Mouse (Mus musculus) small intestine, adult 2 months (tissue): ENCODE measurements at regions not wholly inside any gene's neighbourhood (a gene's known extent, or its start where the extent isn't known, plus 50 kb on each side); places are given as distances from the start of the nearest gene placed in this dataset.

Experiments
- H3K27ac ChIP-seq: fragments of 200-500 bp; 2 replicates; pipeline ENCODE4 v1.5.1; 2012; ENCODE audit warnings: low read depth, low read length, control low read depth, inconsistent platforms; ENCODE audit not compliant: insufficient read depth
- H3K27me3 ChIP-seq: fragments of 200-500 bp; 2 replicates; pipeline ENCODE4 v1.6.1; 2012; ENCODE audit warnings: mild to moderate bottlenecking, moderate library complexity, low read length, inconsistent platforms; ENCODE audit not compliant: control insufficient read depth, insufficient read depth
- H3K36me3 ChIP-seq: fragments of 200-500 bp; 2 replicates; pipeline ENCODE4 v1.6.1; 2012; ENCODE audit warnings: mild to moderate bottlenecking, low read length, control low read depth, inconsistent platforms; ENCODE audit not compliant: control insufficient read depth, insufficient read depth
- H3K4me1 ChIP-seq: fragments of 200-500 bp; 2 replicates; pipeline ENCODE4 v1.6.1; 2012; ENCODE audit warnings: low read length, inconsistent platforms, mixed read lengths; ENCODE audit not compliant: control insufficient read depth, insufficient read depth, insufficient read length
- H3K4me3 ChIP-seq: fragments of 200-500 bp; 2 replicates; pipeline ENCODE4 v1.5.1; 2012; ENCODE audit warnings: low read depth, mild to moderate bottlenecking, control low read depth, inconsistent platforms, low read length, moderate library complexity
- CTCF ChIP-seq: fragments of 200-500 bp; IDR thresholded peaks from 2 replicates; pipeline ENCODE4 v1.5.1; 2012; ENCODE audit warnings: low read depth, mild to moderate bottlenecking, control low read depth, inconsistent platforms, low read length, moderate library complexity, mixed read lengths; ENCODE audit not compliant: insufficient replicate concordance, insufficient read length; ENCODE audit errors: extremely low read depth
- POLR2A ChIP-seq: fragments of 200-500 bp; IDR thresholded peaks from 2 replicates; pipeline ENCODE4 v1.6.1; 2012; ENCODE audit warnings: low read depth, mild to moderate bottlenecking, control low read depth, inconsistent platforms, low read length, moderate library complexity
- WGBS: fragments of 180-500 bp; shearing (Covaris S2); methylation state at CpG from one replicate; pipeline ENCODE4 v1.1.7; 2018; 5-methylcytosine and 5-hydroxymethylcytosine counted together

GRCm38 (mm10) chr6:49670991-49671390 is 151.5 kb upstream of the Npy start:
- Histone ChIP-seq H3K4me3 (no peak overlapping the region), H3K36me3 (no peaks in the 10 kb centered on the region), H3K4me1 (no peaks in the 10 kb centered on the region), H3K27ac (no peak overlapping the region), H3K27me3 (no peaks in the 10 kb centered on the region)
- TF ChIP-seq CTCF (no peak), POLR2A (no peak)
- 76% methylated on average over 5 of the region's 5 CpGs for WGBS

- TF ChIP-seq CTCF (no peak), POLR2A (no peak)
- no peak overlapping the region for H3K27ac ChIP-seq
- no peaks in the 10 kb centered on the region for H3K4me1 ChIP-seq
- H3K27me3 ChIP-seq: no peaks in the 10 kb centered on the region
- no peaks in the 10 kb centered on the region for H3K36me3 ChIP-seq
- WGBS: 69% methylated on average over 2 of the region's 2 CpGs
- no peak overlapping the region for H3K4me3 ChIP-seq
Measured at GRCm38 (mm10) chr6:49671912-49672311, 150.6 kb upstream of the Npy start.

- Histone ChIP-seq H3K27me3 (no peaks in the 10 kb centered on the region), H3K27ac (no peak overlapping the region), H3K4me3 (no peak overlapping the region), H3K4me1 (no peaks in the 10 kb centered on the region), H3K36me3 (no peaks in the 10 kb centered on the region)
- TF ChIP-seq POLR2A (no peak), CTCF (no peak)
- 74% methylated on average over 4 of the region's 4 CpGs for WGBS
Measured at GRCm38 (mm10) chr6:49686776-49687175, 135.7 kb upstream of the Npy start.

- no peak overlapping the region for H3K4me3 ChIP-seq
- WGBS: 40% methylated on average over 6 of the region's 6 CpGs
- H3K4me1 ChIP-seq: no peaks in the 10 kb centered on the region
- no peaks in the 10 kb centered on the region for H3K27me3 ChIP-seq
- H3K27ac ChIP-seq: no peak overlapping the region
- no peaks in the 10 kb centered on the region for H3K36me3 ChIP-seq
- no peak for TF ChIP-seq CTCF
- TF ChIP-seq POLR2A: no peak
Measured at GRCm38 (mm10) chr6:49692032-49692539, 130.4 kb upstream of the Npy start.

DNA sequence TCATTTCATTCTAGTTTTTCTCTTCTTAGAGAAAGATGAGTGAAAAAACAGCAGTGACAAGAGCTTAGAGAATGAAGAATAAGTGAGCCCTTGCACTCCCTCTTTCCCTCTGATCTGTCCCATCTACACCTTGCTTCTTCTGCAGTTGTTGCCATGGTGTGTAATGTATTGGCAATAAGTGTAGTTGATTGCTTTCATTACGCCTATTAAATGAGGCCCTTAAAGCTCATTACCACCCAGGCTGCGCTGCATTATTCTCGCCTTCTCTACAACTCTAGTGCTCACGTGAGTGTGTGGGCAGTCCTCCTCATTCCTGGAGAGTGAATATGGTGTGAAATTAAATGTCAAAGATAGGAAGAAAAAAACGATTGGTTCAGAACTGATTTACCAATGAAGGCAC is 127.7 kb upstream of the Npy start:
- WGBS: 63% methylated on average over 5 of the region's 5 CpGs
- Histone ChIP-seq H3K36me3 (no peaks in the 10 kb centered on the region), H3K27ac (no peak overlapping the region), H3K27me3 (no peaks in the 10 kb centered on the region), H3K4me1 (no peaks in the 10 kb centered on the region), H3K4me3 (no peak overlapping the region)
- TF ChIP-seq POLR2A: no peak
- no peak for TF ChIP-seq CTCF

GRCm38 (mm10) chr6:49696990-49697389 is 125.5 kb upstream of the Npy start:
- Histone ChIP-seq H3K27ac (no peak overlapping the region), H3K4me1 (no peaks in the 10 kb centered on the region), H3K4me3 (no peak overlapping the region), H3K27me3 (no peaks in the 10 kb centered on the region), H3K36me3 (no peaks in the 10 kb centered on the region)
- WGBS: 85% methylated on average over 10 of the region's 10 CpGs
- TF ChIP-seq CTCF (no peak), POLR2A (no peak)

GRCm38 (mm10) chr6:49701453-49701852 is 121.1 kb upstream of the Npy start:
- Histone ChIP-seq H3K27me3 (no peaks in the 10 kb centered on the region), H3K4me3 (no peak overlapping the region), H3K4me1 (no peaks in the 10 kb centered on the region), H3K27ac (no peak overlapping the region), H3K36me3 (no peaks in the 10 kb centered on the region)
- TF ChIP-seq POLR2A (no peak), CTCF (no peak)
- 73% methylated on average over 7 of the region's 7 CpGs for WGBS
